Mouse (Mus musculus): Measurements from ENCODE around the gene Pm20d2.

- no peak for TF ChIP-seq CTCF (IDR thresholded peaks at IDR 0.05; ENCODE audit: low read depth, low read length)
- no peak for TF ChIP-seq POLR2A (IDR thresholded peaks at IDR 0.05; ENCODE audit: extremely low read depth, insufficient read depth, low read length)
Measured at GRCm38 (mm10) chr4:33208881-33209841, 19.6 kb upstream of the Pm20d2 start, which contains the start of gene Srsf12.

All from liver, adult 2 months (tissue).